Mouse (Mus musculus): ENCODE measurements around the gene Cntd1. TPM values are rescaled to one million over a fixed set of nuclear protein-coding genes. Genes with fewer than 3 reads are reported as not detected.

Gene Cntd1
- total and polyA plus RNA-seq, 3 experiments = 0.96 to 2.5 (median 0.98) TPM

- dilution Hi-C loops (cut with MboI; ENCODE audit: extremely low pct_ligation_motif_present, extremely low pct_unique_long_range_greater_than_20kb, low sequenced_read_pairs) = no loop called here
- DNase-seq (ENCODE audit: extremely low read depth) = no peak
- H3K4me3 ChIP-seq (replicated peaks in 1 of 3; ENCODE audit: low read depth in 2 of 3, low read length in 2 of 3, poor library complexity in 1 of 3) = no peak overlapping the region
- H3K27me3 ChIP-seq (replicated peaks) = peaks cover 12% of the 10 kb centered on the region
- H3K36me3 ChIP-seq (replicated peaks in 1 of 2; ENCODE audit: control insufficient read depth in 1 of 2, insufficient read depth in 1 of 2, low read length in 1 of 2) = no peaks in the 10 kb centered on the region
- H3K4me1 ChIP-seq (ENCODE audit: control insufficient read depth in 1 of 2, insufficient read depth in 2 of 2) = peaks cover 0 to 8% of the 10 kb centered on the region in 2 experiments; a peak in 2 of 4 replicates
- TF ChIP-seq MAX (IDR thresholded peaks at IDR 0.05; ENCODE audit: low read length) (no peak), TCF12 (IDR thresholded peaks at IDR 0.05; ENCODE audit: low read depth, low read length) (no peak), PAX5 (IDR thresholded peaks at IDR 0.05; ENCODE audit: low read length) (no peak), UBTF (IDR thresholded peaks at IDR 0.05; ENCODE audit: low read depth, low read length) (no peak), CTCF (conservative IDR thresholded peaks at IDR 0.05 in 1 of 2, IDR thresholded peaks at IDR 0.05 in 1 of 2; ENCODE audit: low read depth in 2 of 2, low read length in 2 of 2) (no peak), CHD1 (IDR thresholded peaks at IDR 0.05; ENCODE audit: low read depth, low read length) (no peak), IRF4 (IDR thresholded peaks at IDR 0.05; ENCODE audit: low read depth, low read length) (no peak), RCOR1 (conservative IDR thresholded peaks at IDR 0.05; ENCODE audit: low read depth, low read length) (no peak), USF1 (IDR thresholded peaks at IDR 0.05; ENCODE audit: low read depth, low read length) (no peak), NELFE (IDR thresholded peaks at IDR 0.05; ENCODE audit: low read depth, low read length) (no peak), ZKSCAN1 (IDR thresholded peaks at IDR 0.05; ENCODE audit: borderline replicate concordance, low read depth, low read length) (no peak), ZMIZ1 (IDR thresholded peaks at IDR 0.05; ENCODE audit: low read depth, low read length) (no peak), ETS1 (conservative IDR thresholded peaks at IDR 0.05; ENCODE audit: low read depth, low read length) (no peak)
- H3K27ac ChIP-seq (ENCODE audit: insufficient read depth, low read depth) = no peak overlapping the region
- in situ Hi-C loops (cut with MboI; ENCODE audit: low pct_ligation_motif_present, low pct_unique_long_range_greater_than_20kb, low sequenced_read_pairs) = no loop called here
- H3K79me2 ChIP-seq (replicated peaks; ENCODE audit: control insufficient read depth, extremely low read depth, insufficient read depth, poor library complexity, severe bottlenecking) = no peaks in the 10 kb centered on the region
- no peak overlapping the region for H3K9ac ChIP-seq (ENCODE audit: insufficient read depth, low read depth)
- peaks cover 2% of the 10 kb centered on the region for H3K9me3 ChIP-seq (replicated peaks; ENCODE audit: low read length)
- H3K4me2 ChIP-seq (ENCODE audit: insufficient read depth, low read depth, poor library complexity, severe bottlenecking) = no peak overlapping the region
Measured at GRCm38 (mm10) chr11:101236782-101237181, 42.0 kb upstream of the Cntd1 start.

DNA sequence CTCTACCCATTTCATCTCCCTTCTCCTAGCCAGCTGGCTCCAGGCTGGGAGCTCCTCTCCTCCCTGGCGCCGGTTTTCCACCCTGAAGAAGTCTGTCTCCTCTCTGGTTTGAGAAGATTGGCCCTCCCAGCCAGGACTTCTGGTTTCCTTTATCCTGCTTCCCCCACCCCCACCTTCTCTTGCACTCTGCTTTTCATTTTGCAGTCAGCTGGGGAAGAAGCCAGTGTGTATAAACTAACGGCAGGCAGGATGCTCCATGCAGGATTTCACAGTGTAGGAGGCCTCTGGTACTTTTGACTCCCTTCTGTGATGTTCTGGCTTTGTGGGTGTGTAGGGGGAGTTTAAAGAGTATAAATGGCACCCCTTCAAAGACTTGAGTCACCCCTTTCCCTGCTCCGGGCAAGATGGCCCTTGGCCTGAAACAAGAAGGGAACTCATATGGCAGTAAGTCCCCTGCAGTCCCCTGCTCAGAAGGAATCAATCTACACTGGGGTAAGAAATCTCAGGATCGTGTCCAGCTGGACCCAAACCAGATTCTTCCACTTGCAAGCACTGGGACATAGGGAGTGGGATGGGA is 40.7 kb upstream of the Cntd1 start:
- Histone ChIP-seq H3K36me3 (replicated peaks in 1 of 2; ENCODE audit: control insufficient read depth in 1 of 2, insufficient read depth in 1 of 2, low read length in 1 of 2) (no peaks in the 10 kb centered on the region), H3K27ac (ENCODE audit: insufficient read depth, low read depth) (no peak overlapping the region), H3K27me3 (replicated peaks) (peaks cover 23% of the 10 kb centered on the region), H3K4me2 (ENCODE audit: insufficient read depth, low read depth, poor library complexity, severe bottlenecking) (no peak overlapping the region), H3K4me3 (replicated peaks in 1 of 3; ENCODE audit: low read depth in 2 of 3, low read length in 2 of 3, poor library complexity in 1 of 3) (no peak overlapping the region), H3K4me1 (ENCODE audit: control insufficient read depth in 1 of 2, insufficient read depth in 2 of 2) (no peaks in the 10 kb centered on the region), H3K9ac (ENCODE audit: insufficient read depth, low read depth) (no peak overlapping the region), H3K79me2 (replicated peaks; ENCODE audit: control insufficient read depth, extremely low read depth, insufficient read depth, poor library complexity, severe bottlenecking) (no peaks in the 10 kb centered on the region), H3K9me3 (replicated peaks; ENCODE audit: low read length) (peaks cover 2% of the 10 kb centered on the region)
- TF ChIP-seq ZKSCAN1 (IDR thresholded peaks at IDR 0.05; ENCODE audit: borderline replicate concordance, low read depth, low read length) (no peak), SIN3A (IDR thresholded peaks at IDR 0.05; ENCODE audit: low read length) (no peak), RAD21 (IDR thresholded peaks at IDR 0.05; ENCODE audit: low read depth, low read length) (no peak), ZNF384 (IDR thresholded peaks at IDR 0.05; ENCODE audit: low read depth, low read length) (no peak), CHD2 (IDR thresholded peaks at IDR 0.05; ENCODE audit: low read length) (no peak), ZMIZ1 (IDR thresholded peaks at IDR 0.05; ENCODE audit: low read depth, low read length) (no peak), MXI1 (IDR thresholded peaks at IDR 0.05; ENCODE audit: low read depth, low read length) (no peak), JUND (conservative IDR thresholded peaks at IDR 0.05; ENCODE audit: low read depth, low read length) (no peak), E2F4 (IDR thresholded peaks at IDR 0.05; ENCODE audit: insufficient replicate concordance, low read depth, low read length) (no peak), IRF4 (IDR thresholded peaks at IDR 0.05; ENCODE audit: low read depth, low read length) (no peak), MAFK (IDR thresholded peaks at IDR 0.05; ENCODE audit: insufficient replicate concordance, low read length) (no peak), EP300 (IDR thresholded peaks at IDR 0.05; ENCODE audit: low read length) (no peak)
- no peak for DNase-seq (ENCODE audit: extremely low read depth)
- in situ Hi-C loops (cut with MboI; ENCODE audit: low pct_ligation_motif_present, low pct_unique_long_range_greater_than_20kb, low sequenced_read_pairs) = no loop called here
- dilution Hi-C loops (cut with MboI; ENCODE audit: extremely low pct_ligation_motif_present, extremely low pct_unique_long_range_greater_than_20kb, low sequenced_read_pairs) = no loop called here
